Mouse (Mus musculus) stomach, postnatal 0 days (tissue): ENCODE measurements at regions not wholly inside any gene's neighbourhood (a gene's known extent, or its start where the extent isn't known, plus 50 kb on each side); places are given as distances from the start of the nearest gene placed in this dataset.

Experiments used
- ATAC-seq: fragments of 200-750 bp; cut with Nextera tagmentation; 2 replicates; pipeline ENCODE4 v1.8.0; 2017; ENCODE audit not compliant: low FRiP score, low TSS enrichment
- DNase-seq: peaks from one replicate; pipeline ENCODE4 v3.0.0-alpha.2; 2016; ENCODE audit warnings: low spot score
- H3K27ac ChIP-seq: fragments of 300-500 bp; sonication (generic); replicated peaks from 2 replicates; pipeline ENCODE4 v1.5.1; 2014; ENCODE audit warnings: mild to moderate bottlenecking, control low read depth
- H3K27me3 ChIP-seq: fragments of 300-500 bp; sonication (generic); 2 replicates; pipeline ENCODE4 v1.6.1; 2014; ENCODE audit warnings: low read length; ENCODE audit not compliant: control insufficient read depth, insufficient read depth
- H3K36me3 ChIP-seq: fragments of 300-500 bp; sonication (generic); 2 replicates; pipeline ENCODE4 v1.6.1; 2014; ENCODE audit warnings: low read length, mixed read lengths; ENCODE audit not compliant: control insufficient read depth, insufficient read depth
- H3K4me1 ChIP-seq: fragments of 300-500 bp; sonication (generic); replicated peaks from 2 replicates; pipeline ENCODE4 v1.6.1; 2014; ENCODE audit warnings: antibody characterized with exemption; ENCODE audit not compliant: control insufficient read depth, insufficient read depth
- H3K4me2 ChIP-seq: fragments of 300-500 bp; sonication (generic); replicated peaks from 2 replicates; pipeline ENCODE4 v1.6.1; 2014; ENCODE audit warnings: low read depth, mild to moderate bottlenecking, control low read depth, moderate library complexity
- H3K4me3 ChIP-seq: fragments of 300-500 bp; sonication (generic); 2 replicates; pipeline ENCODE4 v1.5.1; 2014; ENCODE audit warnings: low read depth, low read length, control low read depth
- H3K9ac ChIP-seq: fragments of 300-500 bp; sonication (generic); 2 replicates; pipeline ENCODE4 v1.6.1; 2014; ENCODE audit warnings: mild to moderate bottlenecking, low read length, control low read depth, mixed read lengths
- H3K9me3 ChIP-seq: fragments of 300-500 bp; sonication (generic); 2 replicates; pipeline ENCODE4 v1.6.1; 2016; ENCODE audit warnings: low read length; ENCODE audit not compliant: control insufficient read depth
- CTCF ChIP-seq: IDR thresholded peaks from 2 replicates; pipeline ENCODE4 v1.5.1; 2016; ENCODE audit warnings: antibody characterized with exemption, low read depth, mild to moderate bottlenecking, moderate library complexity
- EP300 ChIP-seq: optimal IDR thresholded peaks from 2 replicates; pipeline ENCODE3; 2016; ENCODE audit warnings: antibody characterized with exemption
- WGBS: fragments of 180-500 bp; shearing (Covaris S2); extraction: QIAGEN DNeasy Blood & Tissue Kit; methylation state at CpG from one replicate; pipeline ENCODE4 v1.1.7; 2014; 5-methylcytosine and 5-hydroxymethylcytosine counted together

DNA sequence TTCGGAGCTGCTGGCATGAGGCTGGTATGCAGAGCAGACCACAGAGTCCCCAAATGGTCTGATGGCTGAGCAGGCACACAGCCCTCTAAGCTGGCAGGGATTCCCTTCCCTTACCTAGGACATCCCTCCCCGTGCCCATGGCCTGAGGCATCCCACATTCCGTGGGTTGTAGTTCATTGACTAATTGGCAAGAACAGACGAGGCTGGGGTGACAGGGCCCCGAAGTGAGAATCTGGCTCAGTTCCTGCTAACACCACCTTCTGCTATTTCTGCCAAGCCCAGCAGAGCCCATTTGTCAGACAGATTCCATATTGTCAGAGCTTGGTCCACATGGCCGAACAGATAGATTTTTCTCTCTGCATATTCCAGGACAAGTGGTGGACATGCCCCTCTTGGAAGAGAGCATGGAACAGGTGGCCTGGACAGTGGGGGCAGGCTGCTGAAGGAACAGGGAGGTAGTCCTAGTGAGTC is 157.6 kb upstream of the Fam19a5 start:
- Histone ChIP-seq H3K4me1 (no peaks in the 10 kb centered on the region), H3K4me2 (no peak overlapping the region), H3K36me3 (no peaks in the 10 kb centered on the region), H3K9ac (no peak overlapping the region), H3K27ac (no peak overlapping the region), H3K9me3 (no peaks in the 10 kb centered on the region), H3K4me3 (no peak overlapping the region), H3K27me3 (no peaks in the 10 kb centered on the region)
- no peak for TF ChIP-seq CTCF
- no peak for TF ChIP-seq EP300
- WGBS: 77% methylated on average over 6 of the region's 6 CpGs
- ATAC-seq (no peak), DNase-seq (no peak)

DNA sequence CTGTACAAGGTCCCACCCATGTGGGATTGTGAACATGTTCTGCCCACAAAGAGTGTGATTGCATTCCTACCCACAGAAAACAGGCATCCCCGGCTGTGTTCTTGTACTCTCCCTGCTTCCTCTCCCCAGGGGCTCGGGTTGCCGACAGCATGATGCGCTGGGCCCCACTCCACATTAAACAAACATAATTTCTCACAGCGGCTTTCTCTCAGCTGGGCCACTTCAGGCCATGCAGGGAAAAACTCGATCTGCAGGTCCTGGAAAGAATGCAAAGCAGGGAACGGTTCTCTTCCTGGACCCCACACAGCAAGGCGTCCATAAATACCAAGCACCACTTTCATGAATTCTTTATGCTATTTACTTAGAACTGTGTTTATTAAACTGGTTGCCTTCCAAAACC is 152.7 kb upstream of the Fam19a5 start:
- Histone ChIP-seq H3K9ac (no peak overlapping the region), H3K4me1 (no peaks in the 10 kb centered on the region), H3K36me3 (no peaks in the 10 kb centered on the region), H3K27ac (no peak overlapping the region), H3K4me2 (no peak overlapping the region), H3K4me3 (no peak overlapping the region), H3K9me3 (no peaks in the 10 kb centered on the region), H3K27me3 (no peaks in the 10 kb centered on the region)
- ATAC-seq (no peak), DNase-seq (no peak)
- TF ChIP-seq CTCF: no peak
- TF ChIP-seq EP300: no peak
- 7% methylated on average over 8 of the region's 8 CpGs for WGBS

DNA sequence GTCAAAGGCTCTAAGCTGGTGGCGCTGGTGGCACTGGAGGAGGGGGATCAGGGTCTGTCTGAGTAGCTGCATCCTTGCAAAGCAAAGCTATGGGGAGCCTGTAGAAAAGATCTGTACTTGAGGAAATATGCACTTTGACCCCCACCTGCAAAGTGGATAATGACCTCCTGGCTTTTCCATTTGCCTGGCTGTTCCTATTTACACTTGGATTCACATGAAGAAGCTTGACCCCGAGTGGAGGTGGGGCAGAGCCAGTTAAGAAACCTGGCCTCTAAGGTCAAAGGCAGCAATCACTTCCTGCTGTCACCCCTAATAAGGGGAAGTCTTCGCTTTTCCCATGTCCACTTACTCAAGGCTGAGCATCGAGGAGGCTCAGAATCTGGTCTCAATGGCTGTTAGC is 145.7 kb upstream of the Fam19a5 start:
- no peak for DNase-seq
- no peak overlapping the region for H3K9ac ChIP-seq
- no peak overlapping the region for H3K4me2 ChIP-seq
- no peaks in the 10 kb centered on the region for H3K27me3 ChIP-seq
- TF ChIP-seq EP300: no peak
- no peak for TF ChIP-seq CTCF
- no peaks in the 10 kb centered on the region for H3K4me1 ChIP-seq
- no peak overlapping the region for H3K27ac ChIP-seq
- H3K9me3 ChIP-seq: no peaks in the 10 kb centered on the region
- no peak overlapping the region for H3K4me3 ChIP-seq
- no peak for ATAC-seq
- WGBS: 69% methylated on average over 4 of the region's 4 CpGs
- no peaks in the 10 kb centered on the region for H3K36me3 ChIP-seq

DNA sequence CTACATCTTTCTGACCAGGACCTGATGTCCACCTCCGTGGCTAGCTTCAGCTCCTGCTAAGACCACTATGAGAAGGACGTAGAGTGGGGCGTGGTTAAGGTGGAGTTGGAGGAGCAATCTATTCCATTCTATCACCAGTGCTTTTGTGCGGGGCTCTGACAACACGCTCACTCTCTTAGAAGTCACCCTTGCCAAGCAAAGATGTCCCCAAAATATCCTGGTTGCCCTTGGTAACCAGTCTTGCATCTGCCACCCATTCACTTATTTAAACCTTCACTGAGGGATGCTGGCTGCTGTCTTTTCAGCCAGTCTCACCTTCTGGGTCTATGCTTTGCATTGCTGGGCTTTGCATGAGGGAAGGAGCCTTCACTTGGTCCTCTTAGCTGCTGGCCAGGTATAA is 138.4 kb upstream of the Fam19a5 start:
- H3K36me3 ChIP-seq: no peaks in the 10 kb centered on the region
- no peak overlapping the region for H3K4me2 ChIP-seq
- no peak for ATAC-seq
- TF ChIP-seq EP300: no peak
- TF ChIP-seq CTCF: no peak
- H3K9ac ChIP-seq: no peak overlapping the region
- no peak overlapping the region for H3K4me3 ChIP-seq
- no peaks in the 10 kb centered on the region for H3K9me3 ChIP-seq
- H3K4me1 ChIP-seq: no peaks in the 10 kb centered on the region
- 83% methylated on average over 5 of the region's 5 CpGs for WGBS
- H3K27me3 ChIP-seq: no peaks in the 10 kb centered on the region
- DNase-seq: no peak
- H3K27ac ChIP-seq: no peak overlapping the region

DNA sequence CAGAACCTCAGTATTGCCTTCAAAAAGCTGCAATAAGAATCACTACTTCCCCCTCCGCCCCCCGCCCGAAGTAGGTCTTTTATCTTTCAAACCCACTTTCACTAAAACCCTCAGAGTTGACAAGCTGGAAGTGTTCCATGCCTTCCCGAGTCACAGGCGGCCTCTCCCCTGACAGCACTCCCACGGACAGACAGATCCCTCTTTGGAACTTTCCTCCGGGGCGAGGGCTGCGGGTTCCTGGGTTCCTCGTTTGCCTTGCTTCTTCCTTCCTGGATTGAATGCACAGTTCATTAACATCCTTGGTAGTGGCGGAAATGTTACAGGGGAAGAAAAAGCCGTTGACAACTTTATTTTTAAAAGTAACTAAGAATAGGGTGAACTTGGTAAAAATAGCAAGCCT is 132.1 kb upstream of the Fam19a5 start:
- H3K27ac ChIP-seq: no peak overlapping the region
- TF ChIP-seq EP300 (no peak), CTCF (no peak)
- DNase-seq: no peak
- ATAC-seq: no peak
- H3K36me3 ChIP-seq: no peaks in the 10 kb centered on the region
- H3K27me3 ChIP-seq: no peaks in the 10 kb centered on the region
- no peak overlapping the region for H3K9ac ChIP-seq
- no peak overlapping the region for H3K4me2 ChIP-seq
- no peaks in the 10 kb centered on the region for H3K9me3 ChIP-seq
- H3K4me1 ChIP-seq: no peaks in the 10 kb centered on the region
- H3K4me3 ChIP-seq: no peak overlapping the region
- WGBS: 61% methylated on average over 12 of the region's 12 CpGs

DNA sequence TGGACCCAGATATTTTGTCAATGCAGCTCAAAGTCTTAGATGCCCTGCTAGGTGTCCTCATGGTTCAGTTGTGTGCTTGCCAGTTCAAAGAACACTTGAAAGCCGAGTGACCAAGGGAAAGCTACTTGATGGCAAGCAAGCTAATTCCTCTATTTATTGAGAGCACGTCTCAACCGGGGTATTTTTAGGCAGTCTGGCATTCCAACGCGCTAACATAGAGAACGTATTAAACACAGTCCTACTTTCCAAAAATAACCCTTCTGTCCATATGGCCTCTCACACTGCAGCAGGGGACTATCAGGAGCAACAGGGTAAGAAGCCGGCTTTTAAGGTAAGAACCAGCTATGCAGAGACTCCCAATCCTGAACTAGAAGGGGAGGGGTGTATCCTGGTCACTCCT is 128.1 kb upstream of the Fam19a5 start:
- H3K9ac ChIP-seq: no peak overlapping the region
- no peak overlapping the region for H3K4me3 ChIP-seq
- no peaks in the 10 kb centered on the region for H3K36me3 ChIP-seq
- no peak overlapping the region for H3K4me2 ChIP-seq
- TF ChIP-seq EP300: no peak
- TF ChIP-seq CTCF: no peak
- H3K9me3 ChIP-seq: no peaks in the 10 kb centered on the region
- H3K27ac ChIP-seq: no peak overlapping the region
- DNase-seq: no peak
- H3K27me3 ChIP-seq: no peaks in the 10 kb centered on the region
- no peaks in the 10 kb centered on the region for H3K4me1 ChIP-seq
- 64% methylated on average over 7 of the region's 7 CpGs for WGBS
- no peak for ATAC-seq
